Mouse (Mus musculus): Measurements from ENCODE around the gene Hadha.

- TF ChIP-seq POLR2A (IDR thresholded peaks at IDR 0.05; ENCODE audit: borderline replicate concordance, extremely low read depth, low read depth, low read length) (no peak), CTCF (IDR thresholded peaks at IDR 0.05; ENCODE audit: insufficient read depth, low read length) (no peak)
Measured at GRCm38 (mm10) chr5:30148133-30148920, 6.6 kb downstream of the Hadha start.

Data from lung, adult 2 months (tissue).